Mouse (Mus musculus) neural tube, embryonic 11.5 days (tissue): Measurements from ENCODE around the gene B3gntl1. TPM values are rescaled to one million over a fixed set of nuclear protein-coding genes. Genes with fewer than 3 reads are reported as not detected.

ENCODE experiments used
- ATAC-seq: fragments of 200-750 bp; cut with Nextera tagmentation; 2 replicates; pipeline ENCODE4 v1.8.0; 2017; ENCODE audit warnings: moderate number of reproducible peaks, mild to moderate bottlenecking, moderate TSS enrichment, moderate library complexity; ENCODE audit not compliant: insufficient read depth, low FRiP score, low TSS enrichment
- DNase-seq: peaks from one replicate; pipeline ENCODE4 v3.0.0-alpha.2; 2015; ENCODE audit warnings: low spot score
- H3K27ac ChIP-seq: fragments of 300-500 bp; sonication (generic); 2 replicates; pipeline ENCODE4 v1.5.1; 2014; ENCODE audit warnings: low read depth, mild to moderate bottlenecking, low read length
- H3K27me3 ChIP-seq: fragments of 300-500 bp; sonication (generic); 2 replicates; pipeline ENCODE4 v1.6.1; 2014; ENCODE audit warnings: mild to moderate bottlenecking, low read length, mixed read lengths; ENCODE audit not compliant: control insufficient read depth, insufficient read depth
- H3K36me3 ChIP-seq: fragments of 300-500 bp; sonication (generic); 2 replicates; pipeline ENCODE4 v1.6.1; 2014; ENCODE audit warnings: mild to moderate bottlenecking, low read length, moderate library complexity, mixed read lengths; ENCODE audit not compliant: control insufficient read depth, insufficient read depth
- H3K4me1 ChIP-seq: fragments of 300-500 bp; sonication (generic); 2 replicates; pipeline ENCODE4 v1.6.1; 2014; ENCODE audit warnings: low read length, mixed read lengths; ENCODE audit not compliant: control insufficient read depth, insufficient read depth
- H3K4me2 ChIP-seq: fragments of 300-500 bp; sonication (generic); 2 replicates; pipeline ENCODE4 v1.6.1; 2014; ENCODE audit warnings: low read depth, mild to moderate bottlenecking, moderate library complexity
- H3K4me3 ChIP-seq: fragments of 300-500 bp; sonication (generic); 2 replicates; pipeline ENCODE4 v1.5.1; 2014; ENCODE audit warnings: low read depth, low read length
- H3K9ac ChIP-seq: fragments of 300-500 bp; sonication (generic); 2 replicates; pipeline ENCODE4 v1.6.1; 2014; ENCODE audit warnings: mild to moderate bottlenecking, low read length
- H3K9me3 ChIP-seq: fragments of 300-500 bp; sonication (generic); 2 replicates; pipeline ENCODE4 v1.6.1; 2016; ENCODE audit warnings: low read length; ENCODE audit not compliant: control insufficient read depth
- WGBS: fragments of 180-500 bp; shearing (Covaris S2); extraction: QIAGEN DNeasy Blood & Tissue Kit; methylation state at CpG from one replicate; pipeline ENCODE4 v1.1.7; 2014; 5-methylcytosine and 5-hydroxymethylcytosine counted together
- polyA plus RNA-seq: library from polyadenylated mRNA; unstranded; fragments of >200 nt; fragmentation: Nextera tagmentation; extraction: Ambion mirVana; gene quantifications from 2 replicates; pipeline ENCODE4 v1.2.1, GENCODE M21; 2014

B3gntl1 gene
- polyA plus RNA-seq, 1 experiment from 2014 or later, result 6.1 TPM

DNA sequence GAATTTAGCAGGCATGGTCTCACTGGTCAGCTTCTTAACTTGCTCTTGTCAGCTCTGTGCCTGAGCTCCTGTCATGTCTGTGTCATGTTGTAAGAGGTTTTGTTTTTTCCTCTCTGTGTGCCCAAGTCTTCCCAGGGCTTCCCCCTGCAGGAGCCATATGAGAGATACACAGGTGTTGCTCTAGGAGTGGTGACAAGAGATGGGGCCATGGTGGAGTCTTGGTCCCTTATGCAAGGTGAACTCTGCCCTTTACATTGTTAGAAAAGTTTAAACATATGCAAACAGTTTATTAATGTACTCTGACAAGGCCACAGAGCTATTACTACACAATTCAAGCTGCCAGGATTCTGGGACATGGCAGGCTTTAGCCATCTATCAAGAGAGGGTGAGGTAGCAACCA, 56.5 kb downstream of the B3gntl1 start:
- Histone ChIP-seq H3K4me1 (no peaks in the 10 kb centered on the region), H3K27me3 (no peaks in the 10 kb centered on the region), H3K27ac (no peak overlapping the region), H3K9ac (no peak overlapping the region), H3K4me2 (no peak overlapping the region), H3K36me3 (peaks cover 8% of the 10 kb centered on the region), H3K4me3 (no peak overlapping the region), H3K9me3 (no peaks in the 10 kb centered on the region)
- DNase-seq (no peak), ATAC-seq (no peak)

DNA sequence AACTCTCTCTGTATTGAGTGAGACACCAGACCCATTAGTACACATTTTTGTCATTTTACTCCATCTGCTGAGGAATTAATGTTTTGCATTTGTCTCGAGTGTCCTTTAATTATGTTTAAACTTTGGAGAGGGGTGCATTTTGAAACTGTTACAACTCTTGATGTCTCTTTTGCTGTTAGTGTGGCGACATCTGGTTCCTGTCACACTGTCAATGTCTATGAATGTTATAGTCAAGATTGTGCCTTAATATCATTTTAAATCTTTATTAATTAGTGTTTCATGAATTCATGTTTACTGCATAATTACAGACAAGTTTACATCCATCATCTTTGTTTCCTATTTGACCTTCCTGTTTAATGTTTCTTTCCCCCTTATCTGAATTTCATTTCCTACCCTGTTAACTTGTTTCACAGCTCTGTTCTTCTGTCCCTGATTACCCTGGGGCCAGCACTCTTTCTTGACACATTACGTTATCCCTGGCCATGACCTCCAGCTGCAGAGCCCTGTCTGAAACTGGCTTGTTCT, 56.9 kb downstream of the B3gntl1 start:
- Histone ChIP-seq H3K36me3 (peaks cover 8% of the 10 kb centered on the region), H3K9me3 (no peaks in the 10 kb centered on the region), H3K27ac (no peak overlapping the region), H3K4me2 (no peak overlapping the region), H3K4me1 (no peaks in the 10 kb centered on the region), H3K9ac (no peak overlapping the region), H3K4me3 (no peak overlapping the region), H3K27me3 (no peaks in the 10 kb centered on the region)
- WGBS, result 89% methylated on average over 3 of the region's 3 CpGs
- ATAC-seq (no peak), DNase-seq (no peak)

DNA sequence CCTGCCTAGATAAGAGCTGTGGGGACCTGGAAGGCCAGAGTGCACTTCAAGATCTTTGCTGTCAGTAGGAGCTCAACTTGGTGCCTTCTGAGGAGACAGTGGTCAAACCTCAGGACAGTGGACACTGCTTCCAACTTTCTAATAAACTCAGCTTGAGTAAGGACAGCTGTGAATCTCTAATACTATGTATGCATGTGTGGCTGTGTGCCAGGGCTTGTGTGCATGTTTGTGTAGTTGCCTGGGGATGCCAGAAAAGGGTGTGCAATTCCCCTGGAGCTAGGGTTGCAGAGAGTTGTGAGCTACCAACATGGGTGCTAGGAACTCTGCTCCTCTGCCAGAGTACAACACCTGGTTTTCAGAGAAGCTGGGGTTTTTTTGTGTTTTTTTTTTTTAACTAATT, 62.0 kb downstream of the B3gntl1 start:
- Histone ChIP-seq H3K27me3 (no peaks in the 10 kb centered on the region), H3K4me2 (no peak overlapping the region), H3K27ac (no peak overlapping the region), H3K36me3 (peaks cover 11% of the 10 kb centered on the region), H3K4me3 (no peak overlapping the region), H3K9me3 (no peaks in the 10 kb centered on the region), H3K9ac (no peak overlapping the region), H3K4me1 (no peaks in the 10 kb centered on the region)
- no peak for DNase-seq
- ATAC-seq, result no peak

DNA sequence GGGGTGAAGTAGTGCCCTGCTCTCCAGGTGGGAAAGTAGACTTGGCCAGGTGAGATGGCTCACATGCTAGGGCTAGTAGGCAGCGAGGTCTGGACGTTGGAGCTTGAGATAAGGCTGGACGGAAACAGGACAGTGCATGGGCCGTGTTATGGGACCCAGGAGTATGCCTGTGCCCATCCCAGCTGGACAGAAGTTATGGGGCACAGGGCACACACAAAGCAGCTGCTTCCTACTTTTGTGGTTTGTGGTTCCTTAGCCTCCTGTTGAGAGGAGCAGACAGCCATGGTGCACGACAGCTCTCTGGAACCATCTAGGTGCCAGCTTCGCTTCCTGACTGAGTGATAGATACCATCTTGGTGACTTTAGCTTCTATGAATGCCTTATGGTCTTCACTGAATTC, 67.3 kb downstream of the B3gntl1 start:
- Histone ChIP-seq H3K4me1 (no peaks in the 10 kb centered on the region), H3K27me3 (no peaks in the 10 kb centered on the region), H3K4me3 (no peak overlapping the region), H3K4me2 (no peak overlapping the region), H3K36me3 (peaks cover 12% of the 10 kb centered on the region), H3K9me3 (no peaks in the 10 kb centered on the region), H3K9ac (no peak overlapping the region), H3K27ac (no peak overlapping the region)
- 93% methylated on average over 6 of the region's 6 CpGs for WGBS
- DNase-seq (no peak), ATAC-seq (no peak)

DNA sequence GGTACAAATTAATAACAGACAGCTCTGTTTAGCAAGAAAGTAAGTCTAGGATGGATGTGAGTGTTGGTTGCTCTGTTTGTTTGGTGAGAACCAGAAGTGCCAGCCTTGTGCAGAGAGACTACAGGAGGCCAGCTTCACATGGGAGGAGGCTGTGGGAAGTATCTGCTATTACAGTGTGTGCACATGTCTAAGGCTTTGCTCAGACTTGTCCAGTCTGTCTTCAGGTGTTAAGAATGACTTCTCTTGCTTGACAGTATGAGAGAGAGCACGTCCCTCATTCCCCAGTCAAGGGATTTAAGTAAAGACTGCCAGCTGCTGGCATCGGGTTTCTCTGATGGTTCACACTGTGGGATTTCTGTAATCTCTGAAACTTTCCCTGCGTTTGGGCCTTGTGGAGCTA, 71.5 kb downstream of the B3gntl1 start:
- Histone ChIP-seq H3K9me3 (no peaks in the 10 kb centered on the region), H3K9ac (no peak overlapping the region), H3K27ac (no peak overlapping the region), H3K4me1 (no peaks in the 10 kb centered on the region), H3K27me3 (no peaks in the 10 kb centered on the region), H3K4me3 (no peak overlapping the region), H3K4me2 (no peak overlapping the region), H3K36me3 (peaks cover 3% of the 10 kb centered on the region)
- DNase-seq (no peak), ATAC-seq (no peak)
- 83% methylated on average over 3 of the region's 3 CpGs for WGBS

DNA sequence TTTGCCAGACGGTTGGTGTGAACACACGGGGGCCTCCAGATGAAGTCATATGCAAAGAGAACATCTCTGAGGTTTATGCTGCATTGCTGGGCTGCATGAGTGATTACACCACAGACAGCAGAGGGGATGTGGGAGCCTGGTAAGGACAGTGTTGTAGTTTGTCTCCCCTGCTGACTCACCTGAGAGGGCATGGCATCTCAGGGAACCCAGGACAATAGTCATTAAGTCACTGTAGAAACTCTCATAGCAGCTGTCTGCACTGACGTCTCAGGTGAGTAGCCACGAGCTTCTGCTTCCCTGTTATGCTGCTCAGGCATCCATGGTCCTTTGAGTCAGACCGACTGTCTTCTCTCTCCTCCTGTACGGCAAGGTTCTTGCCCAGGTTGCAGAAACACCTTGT, 75.7 kb downstream of the B3gntl1 start:
- no peak overlapping the region for H3K27ac ChIP-seq
- no peaks in the 10 kb centered on the region for H3K4me1 ChIP-seq
- no peak for DNase-seq
- 91% methylated on average over 6 of the region's 6 CpGs for WGBS
- ATAC-seq, result no peak
- H3K36me3 ChIP-seq, result peaks cover 4% of the 10 kb centered on the region
- no peak overlapping the region for H3K9ac ChIP-seq
- no peak overlapping the region for H3K4me3 ChIP-seq
- no peaks in the 10 kb centered on the region for H3K9me3 ChIP-seq
- H3K4me2 ChIP-seq, result no peak overlapping the region
- H3K27me3 ChIP-seq, result no peaks in the 10 kb centered on the region

DNA sequence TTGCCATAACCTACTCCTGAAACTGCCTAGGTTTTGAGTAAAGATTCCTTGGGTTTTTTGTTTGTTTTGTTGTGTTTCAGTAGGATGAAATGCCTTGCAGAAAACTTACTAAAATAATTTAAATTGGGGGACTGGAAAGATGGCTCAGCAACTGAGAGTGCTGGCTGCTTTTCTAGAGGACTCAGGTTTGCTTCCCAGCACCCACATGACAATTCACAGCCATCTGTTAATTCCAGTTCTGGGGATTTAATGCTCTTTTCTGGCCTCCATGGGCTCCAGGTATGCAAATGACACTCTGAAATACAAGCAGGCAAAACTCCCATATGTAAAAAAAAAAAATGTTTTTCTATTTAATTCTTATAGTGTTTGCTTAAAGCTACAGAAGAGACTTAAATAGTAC, 91.1 kb downstream of the B3gntl1 start:
- Histone ChIP-seq H3K4me2 (no peak overlapping the region), H3K27me3 (no peaks in the 10 kb centered on the region), H3K27ac (no peak overlapping the region), H3K9me3 (no peaks in the 10 kb centered on the region), H3K4me1 (no peaks in the 10 kb centered on the region), H3K9ac (no peak overlapping the region), H3K36me3 (no peaks in the 10 kb centered on the region; the same call in 1 of the 2 replicates), H3K4me3 (no peak overlapping the region)
- no peak for ATAC-seq
- no peak for DNase-seq

Other genes with a start within 250 kb of the B3gntl1 start
- gene Fn3k, start 238.2 kb downstream of the B3gntl1 start, polyA plus RNA-seq, result 2.3 and 3.5 TPM in 2 replicates
- 51.6 and 54.6 TPM in 2 replicates for gene Tbcd, start 221.2 kb downstream of the B3gntl1 start, polyA plus RNA-seq
- 0.58 and 1.1 TPM in 2 replicates for gene Zfp750, start 153.8 kb downstream of the B3gntl1 start, polyA plus RNA-seq
- 16.4 and 18.9 TPM in 2 replicates for gene Metrnl, start 28.4 kb upstream of the B3gntl1 start, polyA plus RNA-seq
- gene Ptchd3, start 157.1 kb upstream of the B3gntl1 start, polyA plus RNA-seq, result not detected in 2 replicates